20 mouse cellular contexts compared by ENCODE assay signal in the genomic region with DNA sequence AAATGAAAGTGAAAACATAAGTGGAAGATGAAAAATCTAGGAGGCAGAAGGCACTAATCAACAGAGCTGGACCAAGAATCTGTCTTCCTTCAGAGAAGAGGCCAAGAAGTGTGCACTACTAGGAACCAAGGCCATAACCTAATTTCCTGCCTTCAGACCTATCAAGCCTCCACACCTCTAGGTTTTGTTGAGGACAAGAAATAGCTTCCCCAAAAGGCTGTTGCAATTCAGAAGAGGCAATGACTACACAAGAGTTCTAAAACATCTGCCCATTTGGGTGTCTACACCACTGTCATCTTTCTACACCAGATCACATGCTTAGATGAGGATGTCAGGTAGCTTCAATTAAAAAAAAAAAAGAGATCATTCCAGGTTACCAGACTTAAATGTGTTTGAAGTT.
"Had no signal": no experiment of that assay in that cellular context is flagged by ENCODE, and none has a peak within 500 bp of the region (broad histone marks: within the 10 kb centered on the region; RNA-seq: fewer than 3 reads in every experiment).

No protein-coding gene starts in this region.

- H3K4me1 ChIP-seq: kidney, embryonic 15.5 days; limb, embryonic 12.5 days; limb, embryonic 15.5 days; neural tube, embryonic 13.5 days had no signal

- H3K27ac ChIP-seq: kidney, embryonic 15.5 days; limb, embryonic 12.5 days; limb, embryonic 15.5 days; liver, embryonic 14.5 days; neural tube, embryonic 13.5 days had no signal

- H3K9ac ChIP-seq: kidney, embryonic 15.5 days; limb, embryonic 12.5 days; limb, embryonic 15.5 days; liver, embryonic 14.5 days; liver, postnatal 0 days; lung, embryonic 14.5 days; neural tube, embryonic 13.5 days had no signal

- H3K9me3 ChIP-seq: kidney, embryonic 15.5 days; limb, embryonic 12.5 days; limb, embryonic 15.5 days; neural tube, embryonic 13.5 days had no signal

- H3K4me2 ChIP-seq: kidney, embryonic 15.5 days; limb, embryonic 12.5 days; limb, embryonic 15.5 days; liver, embryonic 11.5 days; lung, embryonic 14.5 days; midbrain, embryonic 11.5 days; neural tube, embryonic 13.5 days had no signal

- DNase-seq: kidney, adult 11 months; kidney, adult 8-10 months; kidney, postnatal 10 days; kidney, postnatal 4 days; left cerebral cortex, postnatal 4 days; liver, postnatal 0 days; lung, embryonic 14.5 days; lung, postnatal 10 days; lung, postnatal 36 days; midbrain, embryonic 14.5 days; thymus, adult 2 months; thymus, postnatal 14 days; thymus, postnatal 4 days had no signal

- ATAC-seq: liver, postnatal 0 days had no signal

- H3K36me3 ChIP-seq: kidney, embryonic 15.5 days; limb, embryonic 12.5 days; neural tube, embryonic 13.5 days had no signal

- H3K4me3 ChIP-seq: kidney, embryonic 15.5 days; limb, embryonic 12.5 days; limb, embryonic 15.5 days; neural tube, embryonic 13.5 days had no signal

- H3K27me3 ChIP-seq: kidney, embryonic 15.5 days; limb, embryonic 12.5 days; limb, embryonic 15.5 days; neural tube, embryonic 13.5 days had no signal
